Comparison of ENCODE assay signal across 8 mouse cellular contexts in genomic region chr7:143154458-143154871, GRCm38 (mm10). TPM values are rescaled to one million over a fixed set of nuclear protein-coding genes. Genes with fewer than 3 reads are reported as not detected.
DNase-seq lines count a peak whose midpoint lies in the region; ATAC-seq lines count a peak whose summit lies in the region.

No protein-coding gene starts in this region.

- H3K36me3 ChIP-seq in hindbrain, embryonic 14.5 days (replicated peaks; ENCODE audit: control insufficient read depth, insufficient read depth) = no peaks in the 10 kb centered on the region
- no peaks in the 10 kb centered on the region for H3K36me3 ChIP-seq in midbrain, embryonic 15.5 days (replicated peaks)

- no peak overlapping the region for H3K27ac ChIP-seq in hindbrain, embryonic 14.5 days
- H3K27ac ChIP-seq in midbrain, embryonic 15.5 days = no peak overlapping the region

- WGBS in hindbrain, embryonic 14.5 days = 23% methylated on average over 19 of the region's 19 CpGs
- 24% methylated on average over 19 of the region's 19 CpGs for WGBS in midbrain, embryonic 15.5 days

- DNase-seq in adrenal gland, adult (ENCODE audit: inconsistent age in 2 of 2, low spot score in 1 of 2) = peak; percentile 37 to 63
- DNase-seq in adrenal gland, postnatal 4 days (ENCODE audit: low spot score in 2 of 2) = no peak
- DNase-seq in urinary bladder, postnatal 4 days (ENCODE audit: low spot score in 2 of 2) = peak; percentile 42 to 72
- DNase-seq in urinary bladder, adult 2 months (ENCODE audit: low spot score) = no peak
- DNase-seq in hindbrain, embryonic 14.5 days (ENCODE audit: low spot score) = no peak
- no peak for DNase-seq in left cerebral cortex, adult 9 months (ENCODE audit: low spot score in 2 of 2)

- no peaks in the 10 kb centered on the region for H3K9me3 ChIP-seq in hindbrain, embryonic 14.5 days (ENCODE audit: control insufficient read depth, low read length)
- no peaks in the 10 kb centered on the region for H3K9me3 ChIP-seq in midbrain, embryonic 15.5 days

- H3K4me2 ChIP-seq in hindbrain, embryonic 14.5 days (replicated peaks) = peak overlapping the region; percentile 57; the same call in 1 of the 2 replicates
- H3K4me2 ChIP-seq in midbrain, embryonic 15.5 days = peak overlapping the region; percentile 73

- peak; percentile 14; the same call in 1 of the 2 replicates for ATAC-seq in hindbrain, embryonic 14.5 days (ENCODE audit: low FRiP score)
- peak; percentile 59 for ATAC-seq in midbrain, embryonic 15.5 days (replicated peaks)
- ATAC-seq in erythroid progenitor cell, adult 5-6 weeks (replicated peaks; ENCODE audit: low FRiP score, poor library complexity, severe bottlenecking) = no peak

- no peaks in the 10 kb centered on the region for H3K27me3 ChIP-seq in hindbrain, embryonic 14.5 days (ENCODE audit: control insufficient read depth, insufficient read depth, low read length)
- no peaks in the 10 kb centered on the region for H3K27me3 ChIP-seq in midbrain, embryonic 15.5 days (replicated peaks)

- H3K4me3 ChIP-seq in hindbrain, embryonic 14.5 days (replicated peaks; ENCODE audit: low read length) = no peak overlapping the region
- no peak overlapping the region for H3K4me3 ChIP-seq in midbrain, embryonic 15.5 days

- H3K4me1 ChIP-seq in hindbrain, embryonic 14.5 days (replicated peaks; ENCODE audit: control insufficient read depth, insufficient read depth, low read length) = peaks cover 16% of the 10 kb centered on the region
- peaks cover 16% of the 10 kb centered on the region for H3K4me1 ChIP-seq in midbrain, embryonic 15.5 days

- H3K9ac ChIP-seq in hindbrain, embryonic 14.5 days = no peak overlapping the region; the same call in 1 of the 2 replicates
- H3K9ac ChIP-seq in midbrain, embryonic 15.5 days = no peak overlapping the region

RNA-seq across cellular contexts. Expression of gene Kcnq1, which starts 48.3 kb away (rescaled TPM):
- 1 to 10 TPM; 3.4 to 5.6 TPM for total RNA-seq in adrenal gland, postnatal 4 days (2021)
- 1.0 and 1.5 TPM in 2 replicates for polyA plus RNA-seq in urinary bladder, adult 2 months (2012; rRNA removed)
- polyA plus RNA-seq in hindbrain, embryonic 14.5 days (2014; fragmentation: Nextera tagmentation; extraction: Ambion mirVana) = 0.94 and 1.3 TPM in 2 replicates
- polyA plus RNA-seq in midbrain, embryonic 15.5 days (2015; fragmentation: Nextera tagmentation; extraction: Ambion mirVana) = 1.3 and 1.8 TPM in 2 replicates
- not detected in 2 replicates for total RNA-seq in erythroid progenitor cell, adult 5-6 weeks (2015; ENCODE audit: low replicate concordance)
- not detected in 2 replicates for total RNA-seq in erythroid progenitor cell, adult 5-6 weeks (2017; ENCODE audit: low replicate concordance)

Comparison
In these comparisons a context has a peak if more than half of its experiments do, and no peak if none do; other contexts are left out.
1. DNase-seq: peak in adrenal gland, adult (2 of 2) and urinary bladder, postnatal 4 days (2 of 2); none in adrenal gland, postnatal 4 days (0 of 2), urinary bladder, adult 2 months (single experiment), hindbrain, embryonic 14.5 days (single experiment) and left cerebral cortex, adult 9 months (0 of 2).